8 mouse cellular contexts compared by ENCODE assay signal in genomic region chr8:107030650-107031576, GRCm38 (mm10). TPM values are rescaled to one million over a fixed set of nuclear protein-coding genes. Genes with fewer than 3 reads are reported as not detected.
DNase-seq lines count a peak whose midpoint lies in the region; ATAC-seq and TF ChIP-seq lines count a peak whose summit lies in the region.

TSS of gene Vps4a (plus strand) at chr8:107031222.

- peak; percentile 98 for DNase-seq in ES-E14 (ENCODE audit: low read depth, low spot score)
- DNase-seq in cerebellum, adult 11-12 months, result peak; percentile 94
- DNase-seq in heart, postnatal 36 days, result peak; percentile 96 to 98
- peak; percentile 95 to 97 for DNase-seq in layer of hippocampus, adult 2 months (ENCODE audit: low spot score in 2 of 2)
- DNase-seq in lung, embryonic 14.5 days, result peak; percentile 96
- peak; percentile 97 for DNase-seq in thymus, adult 2 months

- in situ Hi-C loops in ES-E14 (cut with MboI; ENCODE audit: low sequenced_read_pairs in 2 of 2, unreplicated experiment in 2 of 2), result no loop called here

- TF ChIP-seq POLR2A in olfactory bulb, adult 2 months (IDR thresholded peaks at IDR 0.05; ENCODE audit: insufficient read depth, low read depth, low read length), result peak; percentile 74
- TF ChIP-seq POLR2A in thymus, adult 2 months (IDR thresholded peaks at IDR 0.05; ENCODE audit: control insufficient read depth, extremely low read depth, insufficient read depth, low read length, poor library complexity), result peak; percentile 72

- H3K4me2 ChIP-seq in forebrain, embryonic 16.5 days (ENCODE audit: low read length), result peak within 1 kb of the TSS; percentile 62
- H3K4me2 ChIP-seq in lung, embryonic 14.5 days, result peak within 1 kb of the TSS; percentile 78

- ATAC-seq in forebrain, embryonic 16.5 days, result peak; percentile 98
- ATAC-seq in lung, embryonic 14.5 days (ENCODE audit: insufficient read depth), result peak; percentile 97

- TF ChIP-seq CTCF in layer of hippocampus, adult 2 months (conservative IDR thresholded peaks at IDR 0.05), result peak; percentile 99
- peak; percentile 81 for TF ChIP-seq CTCF in lung, embryonic 14.5 days (IDR thresholded peaks at IDR 0.05; ENCODE audit: low read depth)
- TF ChIP-seq CTCF in olfactory bulb, adult 2 months (IDR thresholded peaks at IDR 0.05; ENCODE audit: insufficient read depth, low read depth, low read length), result peak; percentile 77
- peak; percentile 88 for TF ChIP-seq CTCF in thymus, adult 2 months (IDR thresholded peaks at IDR 0.05; ENCODE audit: borderline replicate concordance, control insufficient read depth, extremely low read depth, insufficient read depth, low read length, poor library complexity)

- H3K9ac ChIP-seq in ES-E14 (ENCODE audit: insufficient read depth, low read depth, low read length, poor library complexity, severe bottlenecking), result peak within 1 kb of the TSS; percentile 88
- H3K9ac ChIP-seq in forebrain, embryonic 16.5 days (replicated peaks; ENCODE audit: low read depth, low read length), result peak within 1 kb of the TSS; percentile 85
- peak within 1 kb of the TSS; percentile 87 for H3K9ac ChIP-seq in lung, embryonic 14.5 days

- intact Hi-C loops in heart, postnatal 36 days (cut with DNase I), result loop anchor here (1.0 to 2.0 kb wide), 2 partner anchors 16 to 25 kb away; partner anchors contain the start of genes Cog8 and Nip7

- peaks cover 0 to 2% of the 10 kb centered on the region in 2 experiments; a peak in 1 of 4 replicates for H3K4me1 ChIP-seq in ES-E14 (ENCODE audit: control insufficient read depth in 2 of 2, insufficient read depth in 2 of 2, low read length in 2 of 2, poor library complexity in 1 of 2)
- H3K4me1 ChIP-seq in forebrain, embryonic 16.5 days (replicated peaks; ENCODE audit: control insufficient read depth, insufficient read depth, low read length), result peaks cover 18% of the 10 kb centered on the region
- peaks cover 5% of the 10 kb centered on the region; the same call in 1 of the 2 replicates for H3K4me1 ChIP-seq in lung, embryonic 14.5 days (ENCODE audit: insufficient read depth)
- peaks cover 9% of the 10 kb centered on the region for H3K4me1 ChIP-seq in olfactory bulb, adult 2 months (ENCODE audit: control insufficient read depth, insufficient read depth, low read length)
- H3K4me1 ChIP-seq in thymus, adult 2 months (replicated peaks; ENCODE audit: control insufficient read depth, insufficient read depth, low read length), result peaks cover 8% of the 10 kb centered on the region

- no peaks in the 10 kb centered on the region for H3K27me3 ChIP-seq in forebrain, embryonic 16.5 days (replicated peaks; ENCODE audit: control insufficient read depth, insufficient read depth, low read length)
- no peaks in the 10 kb centered on the region for H3K27me3 ChIP-seq in lung, embryonic 14.5 days (ENCODE audit: insufficient read depth, low read length)
- no peaks in the 10 kb centered on the region for H3K27me3 ChIP-seq in thymus, adult 2 months (ENCODE audit: control insufficient read depth, insufficient read depth, low read length)

- H3K9me3 ChIP-seq in ES-E14 (ENCODE audit: control insufficient read depth, insufficient read depth, low read depth, low read length), result no peaks in the 10 kb centered on the region
- H3K9me3 ChIP-seq in forebrain, embryonic 16.5 days (ENCODE audit: control insufficient read depth, low read length), result no peaks in the 10 kb centered on the region
- H3K9me3 ChIP-seq in lung, embryonic 14.5 days (ENCODE audit: low read depth, low read length), result no peaks in the 10 kb centered on the region

- peak within 1 kb of the TSS; percentile 94 to 99 for H3K4me3 ChIP-seq in ES-E14 (ENCODE audit: insufficient read depth in 1 of 2, low read depth in 1 of 2, low read length in 2 of 2, poor library complexity in 1 of 2, severe bottlenecking in 1 of 2)
- peak within 1 kb of the TSS; percentile 85 for H3K4me3 ChIP-seq in forebrain, embryonic 16.5 days (replicated peaks; ENCODE audit: low read length)
- peak within 1 kb of the TSS; percentile 88 for H3K4me3 ChIP-seq in layer of hippocampus, adult 2 months
- peak within 1 kb of the TSS; percentile 98 for H3K4me3 ChIP-seq in lung, embryonic 14.5 days (ENCODE audit: low read depth, low read length)
- H3K4me3 ChIP-seq in olfactory bulb, adult 2 months (ENCODE audit: insufficient read depth, low read depth, low read length), result peak within 1 kb of the TSS; percentile 84
- H3K4me3 ChIP-seq in thymus, adult 2 months (ENCODE audit: control insufficient read depth, insufficient read depth, low read length), result peak within 1 kb of the TSS; percentile 89

- 0 out of 2 replicates have a peak within 1 kb of the TSS, but pooled peaks have one; percentile 41 for H3K27ac ChIP-seq in ES-E14 (ENCODE audit: insufficient read depth, low read depth, low read length, poor library complexity, severe bottlenecking)
- H3K27ac ChIP-seq in forebrain, embryonic 16.5 days (ENCODE audit: low read length), result peak within 1 kb of the TSS; percentile 72
- peak within 1 kb of the TSS; percentile 93 for H3K27ac ChIP-seq in layer of hippocampus, adult 2 months
- H3K27ac ChIP-seq in lung, embryonic 14.5 days (ENCODE audit: low read depth), result peak within 1 kb of the TSS; percentile 82
- 0 out of 2 replicates have a peak within 1 kb of the TSS, but pooled peaks have one; percentile 4 for H3K27ac ChIP-seq in olfactory bulb, adult 2 months (ENCODE audit: insufficient read depth, low read depth, low read length)
- H3K27ac ChIP-seq in thymus, adult 2 months (ENCODE audit: control insufficient read depth, insufficient read depth, low read length), result no peak within 1 kb of the TSS

- 4% methylated on average over 65 of the region's 66 CpGs for WGBS in forebrain, embryonic 16.5 days
- WGBS in lung, embryonic 14.5 days, result 4% methylated on average over 66 of the region's 66 CpGs
- WGBS in olfactory bulb, adult 2 months, result 4% methylated on average over 66 of the region's 66 CpGs
- WGBS in thymus, adult 2 months, result 8% methylated on average over 66 of the region's 66 CpGs

- H3K36me3 ChIP-seq in ES-E14 (ENCODE audit: control insufficient read depth, insufficient read depth, low read length, poor library complexity, severe bottlenecking), result no peaks in the 10 kb centered on the region; the same call in 1 of the 2 replicates
- H3K36me3 ChIP-seq in forebrain, embryonic 16.5 days (ENCODE audit: control insufficient read depth, insufficient read depth), result no peaks in the 10 kb centered on the region
- no peaks in the 10 kb centered on the region for H3K36me3 ChIP-seq in lung, embryonic 14.5 days (ENCODE audit: insufficient read depth)
- H3K36me3 ChIP-seq in thymus, adult 2 months (ENCODE audit: control insufficient read depth, insufficient read depth, low read length), result no peaks in the 10 kb centered on the region

TF ChIP-seq in ES-E14, 5 proteins besides CTCF, POLR2A, EP300 and RAD21:
- 0 out of 2 replicates have a peak, but pooled peaks have one; percentile 30 for TF ChIP-seq MAFK (IDR thresholded peaks at IDR 0.05; ENCODE audit: insufficient read depth, low read depth, low read length)
- TF ChIP-seq ZNF384 (IDR thresholded peaks at IDR 0.05; ENCODE audit: low read depth, low read length), result peak; percentile 99
- peak; percentile 78 for TF ChIP-seq HCFC1 (IDR thresholded peaks at IDR 0.05; ENCODE audit: borderline replicate concordance, insufficient read depth, low read length)
- TF ChIP-seq ZC3H11A (IDR thresholded peaks at IDR 0.05; ENCODE audit: borderline replicate concordance, low read depth, low read length), result no peak
- no peak for TF ChIP-seq CHD2 (IDR thresholded peaks at IDR 0.05; ENCODE audit: low read depth, low read length)

RNA-seq across cellular contexts. Expression of gene Vps4a, which starts in this region (rescaled TPM):
- total RNA-seq in ES-E14 (2012; rRNA removed), result 16.6 and 24.1 TPM in 2 replicates
- polyA plus RNA-seq in forebrain, embryonic 16.5 days (2015; fragmentation: Nextera tagmentation; extraction: Ambion mirVana), result 153 and 158 TPM in 2 replicates
- total RNA-seq in heart, postnatal 36 days (2021), result 10 to 100 TPM; 62.3 to 64.3 TPM
- total RNA-seq in layer of hippocampus, adult 2 months (2021), result 100 to 1,000 TPM; 112 to 116 TPM
- polyA plus RNA-seq in lung, embryonic 14.5 days (2014; fragmentation: Nextera tagmentation; extraction: Ambion mirVana), result 67.8 and 71.4 TPM in 2 replicates
- not detected in 2 replicates for polyA plus RNA-seq in olfactory bulb, adult 2 months (2012; ENCODE audit: insufficient read depth, insufficient read length, low replicate concordance, missing spikeins)
- 31.2 and 31.6 TPM in 2 replicates for polyA plus RNA-seq in thymus, adult 2 months (2012; rRNA removed)

Comparison
In these comparisons a context has a peak if more than half of its experiments do, and no peak if none do; other contexts are left out.
1. RNA of gene Vps4a (polyA plus RNA-seq): 153 to 158 TPM in forebrain, embryonic 16.5 days, 67.8 to 71.4 TPM in lung, embryonic 14.5 days and 31.2 to 31.6 TPM in thymus, adult 2 months; not detected in olfactory bulb, adult 2 months; every median in the first group is over 10 times any median in the second.
2. Peak in every context shown above with its lines, with median percentiles within 50 percentile points of each other: DNase-seq, H3K4me3 ChIP-seq, H3K9ac ChIP-seq and CTCF ChIP-seq.